Mouse (Mus musculus) limb, embryonic 12.5 days (tissue): Measurements from ENCODE around the gene Pde4d. TPM values are rescaled to one million over a fixed set of nuclear protein-coding genes. Genes with fewer than 3 reads are reported as not detected.

Experiments used
- ATAC-seq: fragments of 200-750 bp; cut with Nextera tagmentation; 2 replicates; pipeline ENCODE4 v1.8.0; 2017; ENCODE audit warnings: low read depth, moderate TSS enrichment; ENCODE audit not compliant: insufficient number of reproducible peaks, insufficient read depth, low FRiP score, low TSS enrichment
- H3K27ac ChIP-seq: fragments of 300-500 bp; sonication (generic); 2 replicates; pipeline ENCODE4 v1.5.1; 2016; ENCODE audit warnings: mild to moderate bottlenecking, moderate library complexity
- H3K27me3 ChIP-seq: fragments of 300-500 bp; sonication (generic); 2 replicates; pipeline ENCODE4 v1.6.1; 2016; ENCODE audit warnings: mild to moderate bottlenecking, moderate library complexity
- H3K36me3 ChIP-seq: fragments of 300-500 bp; sonication (generic); 2 replicates; pipeline ENCODE4 v1.6.1; 2016; ENCODE audit warnings: mild to moderate bottlenecking, moderate library complexity
- H3K4me1 ChIP-seq: fragments of 300-500 bp; sonication (generic); replicated peaks from 2 replicates; pipeline ENCODE4 v1.6.1; 2016
- H3K4me2 ChIP-seq: fragments of 300-500 bp; sonication (generic); 2 replicates; pipeline ENCODE4 v1.6.1; 2016; ENCODE audit warnings: mild to moderate bottlenecking, moderate library complexity
- H3K4me3 ChIP-seq: fragments of 300-500 bp; sonication (generic); replicated peaks from 2 replicates; pipeline ENCODE4 v1.5.1; 2016; ENCODE audit warnings: mild to moderate bottlenecking
- H3K9ac ChIP-seq: fragments of 300-500 bp; sonication (generic); replicated peaks from 2 replicates; pipeline ENCODE4 v1.6.1; 2016; ENCODE audit warnings: mild to moderate bottlenecking, moderate library complexity
- H3K9me3 ChIP-seq: fragments of 300-500 bp; sonication (generic); 2 replicates; pipeline ENCODE4 v1.6.1; 2016; ENCODE audit warnings: mild to moderate bottlenecking, moderate library complexity
- WGBS: fragments of 180-500 bp; shearing (Covaris S2); methylation state at CpG from one replicate; pipeline ENCODE4 v1.1.7; 2016; 5-methylcytosine and 5-hydroxymethylcytosine counted together
- microRNA counts: library from miRNA; unstranded; fragments of <30 nt; microRNA quantifications from one replicate; lab custom pipeline; 2017
- microRNA-seq: library from miRNA; unstranded; fragments of <30 nt; microRNA quantifications from one replicate; pipeline ENCODE4, GENCODE M21; 2017
- polyA plus RNA-seq: library from polyadenylated mRNA; unstranded; fragments of >200 nt; fragmentation: Nextera tagmentation; extraction: Ambion mirVana; gene quantifications from 2 replicates; pipeline ENCODE4 v1.2.1, GENCODE M21; 2016

Gene Pde4d
- polyA plus RNA-seq, 1 experiment from 2014 or later, result 23.7 TPM

DNA sequence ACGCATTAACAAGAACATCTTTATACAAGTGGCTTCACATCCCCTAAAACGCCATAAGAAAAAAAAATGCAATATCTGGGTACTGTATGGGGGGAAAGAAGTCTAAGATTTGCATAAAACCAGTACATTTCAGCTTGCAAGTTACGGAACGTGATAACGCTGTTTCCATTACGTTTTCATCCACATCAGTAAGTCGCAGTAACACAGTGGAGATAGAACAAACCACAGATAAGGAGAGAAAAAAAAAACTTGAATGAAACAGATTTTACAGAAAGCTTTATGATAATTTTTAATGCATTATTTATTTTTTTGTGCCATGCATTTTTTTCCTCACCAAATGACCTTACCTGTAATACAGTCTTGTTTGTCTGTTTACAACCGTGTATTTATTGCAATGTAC, 1504.4 kb downstream of the Pde4d start:
- H3K27ac ChIP-seq, result no peak overlapping the region
- H3K9me3 ChIP-seq, result no peaks in the 10 kb centered on the region
- WGBS, result 96% methylated on average over 8 of the region's 8 CpGs
- no peak overlapping the region for H3K4me2 ChIP-seq
- H3K9ac ChIP-seq, result no peak overlapping the region
- peaks cover 7% of the 10 kb centered on the region; the same call in 1 of the 2 replicates for H3K4me1 ChIP-seq
- peaks cover 44% of the 10 kb centered on the region for H3K36me3 ChIP-seq
- ATAC-seq, result no peak
- H3K4me3 ChIP-seq, result no peak overlapping the region
- no peaks in the 10 kb centered on the region for H3K27me3 ChIP-seq

DNA sequence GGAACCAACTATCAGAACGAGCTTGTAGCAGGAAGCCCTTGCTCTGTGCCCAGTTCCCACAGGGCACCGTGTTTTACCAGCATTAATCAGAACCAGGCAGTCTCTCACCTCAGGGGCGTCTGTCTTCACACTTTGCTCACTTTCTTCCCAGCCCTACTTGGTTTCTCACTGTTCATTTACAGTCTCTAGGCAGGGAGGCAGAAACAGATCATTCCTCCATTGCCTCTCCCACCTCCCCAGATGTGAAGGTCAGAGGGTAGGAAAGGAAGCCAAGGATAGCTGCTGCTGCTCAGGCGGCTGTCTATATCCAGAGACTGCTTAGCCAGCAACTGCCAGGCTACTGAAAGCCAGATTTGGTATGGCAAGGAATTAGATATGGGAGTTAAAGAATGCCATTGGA, 1508.2 kb downstream of the Pde4d start:
- H3K9me3 ChIP-seq, result no peaks in the 10 kb centered on the region
- no peak overlapping the region for H3K4me3 ChIP-seq
- H3K36me3 ChIP-seq, result peaks cover 10% of the 10 kb centered on the region
- no peak for ATAC-seq
- 0 out of 2 replicates have a peak overlapping the region, but pooled peaks have one; percentile 29 for H3K27ac ChIP-seq
- no peaks in the 10 kb centered on the region for H3K27me3 ChIP-seq
- no peak overlapping the region for H3K4me2 ChIP-seq
- H3K4me1 ChIP-seq, result peaks cover 7% of the 10 kb centered on the region; the same call in 1 of the 2 replicates
- 24% methylated on average over 4 of the region's 4 CpGs for WGBS
- H3K9ac ChIP-seq, result no peak overlapping the region

DNA sequence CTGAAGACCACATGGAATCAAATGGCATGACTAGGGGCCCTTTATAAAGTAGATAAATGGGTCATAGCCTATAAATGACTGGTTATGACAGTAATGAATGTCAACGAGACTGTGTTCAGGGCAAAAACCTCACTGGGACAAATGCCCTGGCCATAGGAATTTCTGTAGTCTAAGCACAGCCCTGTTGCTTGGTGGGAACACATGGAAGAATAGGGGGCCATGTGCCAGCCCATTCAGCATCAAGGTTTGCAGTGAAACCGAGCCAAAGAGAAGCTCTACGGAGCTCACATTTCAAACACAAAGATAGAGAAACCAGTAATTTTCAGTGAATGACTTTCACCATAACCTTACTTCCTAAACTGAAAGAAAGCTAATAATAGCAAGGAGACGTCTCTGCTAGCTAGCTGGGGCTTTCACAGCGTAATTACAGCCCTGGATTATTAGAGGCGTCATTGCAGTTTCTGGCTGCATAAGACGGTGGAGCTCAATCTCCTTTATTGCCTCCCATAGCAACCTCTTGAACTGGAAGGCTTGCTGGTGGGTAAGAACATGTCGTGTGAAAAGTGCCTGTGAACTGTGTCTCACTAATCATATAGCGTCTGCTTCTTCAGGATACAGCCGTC, 1533.2 kb downstream of the Pde4d start:
- Histone ChIP-seq H3K27me3 (peaks cover 3% of the 10 kb centered on the region; the same call in 1 of the 2 replicates), H3K27ac (no peak overlapping the region), H3K9ac (no peak overlapping the region), H3K36me3 (no peaks in the 10 kb centered on the region), H3K9me3 (no peaks in the 10 kb centered on the region), H3K4me2 (no peak overlapping the region), H3K4me1 (peaks cover 15% of the 10 kb centered on the region; the same call in 1 of the 2 replicates), H3K4me3 (no peak overlapping the region)
- 42% methylated on average over 10 of the region's 10 CpGs for WGBS
- ATAC-seq, result no peak

DNA sequence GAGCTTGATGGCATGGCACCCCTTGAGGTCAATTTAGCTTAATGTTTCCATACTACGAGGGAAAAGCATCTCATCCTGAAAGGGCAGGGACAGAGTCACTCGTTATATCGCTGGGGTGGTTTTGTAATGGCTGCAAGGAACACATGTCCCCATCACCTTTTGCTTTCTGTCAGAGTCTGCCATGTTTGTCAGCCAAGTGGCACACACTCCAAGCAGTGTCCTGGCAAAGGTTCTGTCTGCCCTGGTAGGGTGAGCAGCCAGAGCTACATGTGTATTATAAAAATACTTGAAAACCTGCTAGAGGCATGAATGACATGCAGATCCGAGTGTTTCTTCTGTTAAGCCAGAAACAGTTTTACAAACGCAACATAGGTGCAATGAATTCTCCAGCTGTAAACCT, 1535.7 kb downstream of the Pde4d start:
- Histone ChIP-seq H3K27me3 (peaks cover 3% of the 10 kb centered on the region; the same call in 1 of the 2 replicates), H3K4me3 (no peak overlapping the region), H3K4me1 (peaks cover 15% of the 10 kb centered on the region; the same call in 1 of the 2 replicates), H3K9me3 (no peaks in the 10 kb centered on the region), H3K27ac (no peak overlapping the region), H3K36me3 (no peaks in the 10 kb centered on the region), H3K9ac (no peak overlapping the region), H3K4me2 (no peak overlapping the region)
- WGBS, result 69% methylated on average over 5 of the region's 5 CpGs
- ATAC-seq, result no peak

DNA sequence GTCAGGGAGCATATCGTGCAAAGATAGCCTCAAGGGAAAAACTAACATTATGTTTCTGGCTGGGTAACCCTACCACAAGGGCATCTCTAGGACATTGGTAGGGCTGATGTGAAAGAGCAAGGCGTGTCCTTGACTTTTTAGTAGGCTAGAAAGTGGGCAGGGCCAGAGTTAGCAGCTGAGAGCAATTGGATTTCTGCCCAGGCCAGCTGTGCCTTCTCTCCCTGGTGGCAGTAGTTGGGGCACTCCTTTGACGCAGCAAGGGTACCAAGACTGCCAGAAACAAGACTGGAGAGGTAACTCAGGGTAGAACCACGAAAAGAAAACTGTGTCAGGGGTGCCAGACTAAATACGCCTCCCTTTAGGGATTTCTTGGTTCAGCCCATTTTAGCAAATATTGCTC, 1536.1 kb downstream of the Pde4d start:
- H3K4me1 ChIP-seq, result peaks cover 15% of the 10 kb centered on the region; the same call in 1 of the 2 replicates
- no peak overlapping the region for H3K27ac ChIP-seq
- 66% methylated on average over 5 of the region's 5 CpGs for WGBS
- no peak for ATAC-seq
- no peak overlapping the region for H3K4me2 ChIP-seq
- H3K9me3 ChIP-seq, result no peaks in the 10 kb centered on the region
- no peak overlapping the region for H3K9ac ChIP-seq
- H3K4me3 ChIP-seq, result no peak overlapping the region
- H3K36me3 ChIP-seq, result no peaks in the 10 kb centered on the region
- H3K27me3 ChIP-seq, result peaks cover 3% of the 10 kb centered on the region; the same call in 1 of the 2 replicates

DNA sequence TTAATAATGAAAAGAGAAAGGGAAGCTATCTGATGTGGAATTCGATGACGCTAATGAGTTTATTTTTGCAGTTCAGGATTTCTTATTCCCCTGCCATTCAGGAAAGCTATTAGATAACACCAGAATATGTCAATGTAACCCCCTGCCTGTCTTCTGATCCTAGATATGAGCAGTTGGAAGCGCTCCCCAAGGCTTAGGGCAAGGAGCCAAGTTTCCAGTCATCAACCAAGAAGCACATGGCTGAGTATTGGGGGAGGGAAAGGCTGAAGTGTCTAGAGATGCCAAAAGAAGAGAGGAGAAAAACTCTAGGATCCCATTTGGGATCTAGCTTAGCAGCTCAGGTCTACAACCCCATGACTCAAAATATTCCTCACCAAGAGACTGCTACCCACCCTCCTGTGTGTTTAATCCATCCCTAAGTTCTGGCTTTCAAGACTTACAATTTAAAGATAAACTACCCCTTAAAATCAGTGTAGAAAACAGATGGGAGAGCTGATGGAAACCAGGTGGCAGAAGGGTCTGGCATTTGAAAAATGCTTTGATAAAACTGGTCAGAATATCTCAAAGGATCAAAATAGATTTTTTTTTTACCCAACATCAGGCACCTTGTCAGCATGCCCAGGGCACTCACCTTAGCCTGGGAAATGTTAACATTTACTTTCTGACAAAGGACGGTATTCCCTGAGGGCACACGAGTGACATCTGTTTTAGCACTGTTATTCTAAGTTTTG, 1543.2 kb downstream of the Pde4d start:
- Histone ChIP-seq H3K4me1 (peaks cover 35% of the 10 kb centered on the region), H3K9ac (no peak overlapping the region), H3K36me3 (no peaks in the 10 kb centered on the region), H3K27me3 (no peaks in the 10 kb centered on the region), H3K4me3 (no peak overlapping the region), H3K4me2 (no peak overlapping the region), H3K27ac (peak overlapping the region; percentile 73; the same call in 1 of the 2 replicates), H3K9me3 (no peaks in the 10 kb centered on the region)
- ATAC-seq, result peak; percentile 64; the same call in 1 of the 2 replicates
- WGBS, result 47% methylated on average over 5 of the region's 5 CpGs

DNA sequence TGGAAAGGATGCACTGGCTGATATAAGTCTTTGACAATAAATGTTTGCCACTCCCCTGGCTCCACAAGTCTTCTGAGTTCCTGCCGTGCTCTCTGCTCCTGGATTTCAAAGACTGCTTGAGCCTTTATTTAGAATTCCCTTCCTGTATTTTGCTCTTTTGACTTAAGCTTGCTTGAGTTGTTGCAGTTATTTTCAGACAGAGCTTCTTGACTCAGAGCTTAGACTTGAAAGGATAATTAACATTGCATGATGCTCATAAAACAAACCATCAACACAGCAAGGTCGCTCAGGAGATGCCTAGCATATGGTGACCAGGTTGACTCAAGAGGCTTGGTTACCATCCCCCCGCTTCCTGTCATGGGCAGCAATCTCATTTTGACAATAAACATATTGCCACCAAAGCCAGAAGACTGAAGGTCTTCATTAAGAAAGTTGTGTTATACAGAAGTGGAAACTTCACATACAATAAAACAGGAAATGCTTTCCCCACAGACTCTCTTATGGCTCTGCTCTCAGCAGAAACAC, 1544.6 kb downstream of the Pde4d start:
- Histone ChIP-seq H3K9ac (no peak overlapping the region), H3K4me2 (no peak overlapping the region), H3K36me3 (no peaks in the 10 kb centered on the region), H3K4me1 (peaks cover 35% of the 10 kb centered on the region), H3K27ac (peak overlapping the region; percentile 73), H3K4me3 (no peak overlapping the region), H3K27me3 (no peaks in the 10 kb centered on the region), H3K9me3 (no peaks in the 10 kb centered on the region)
- no peak for ATAC-seq
- WGBS, result 9% methylated on average over 3 of the region's 3 CpGs

DNA sequence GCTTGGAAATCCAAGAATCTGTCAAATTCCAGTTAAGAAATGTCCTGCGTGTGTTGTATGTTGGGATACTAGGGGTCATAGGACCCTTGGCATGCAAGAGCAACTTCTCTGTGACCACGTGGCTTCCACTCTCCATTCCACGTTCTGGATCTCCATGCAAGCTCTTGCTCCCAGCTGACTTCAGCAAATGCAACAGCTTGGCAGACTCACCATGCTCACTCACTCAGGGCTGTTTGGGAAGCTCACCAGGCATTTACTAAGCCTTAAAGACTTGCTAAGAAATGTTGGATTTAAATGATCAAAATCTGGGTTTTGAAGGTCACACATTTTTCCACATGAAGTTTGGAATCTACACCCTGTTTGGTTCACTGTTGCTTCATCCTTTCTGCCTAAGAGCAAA, 1552.3 kb downstream of the Pde4d start:
- Histone ChIP-seq H3K4me2 (no peak overlapping the region), H3K4me3 (no peak overlapping the region), H3K9me3 (no peaks in the 10 kb centered on the region), H3K36me3 (no peaks in the 10 kb centered on the region), H3K27me3 (peaks cover 7% of the 10 kb centered on the region; the same call in 1 of the 2 replicates), H3K9ac (no peak overlapping the region), H3K27ac (no peak overlapping the region), H3K4me1 (peaks cover 10% of the 10 kb centered on the region; the same call in 1 of the 2 replicates)
- no peak for ATAC-seq
- 90% methylated on average over 3 of the region's 3 CpGs for WGBS

MicroRNAs within 50 kb of the gene (microRNA counts, 519-probe panel; counts per million panel counts)
- microRNA mmu-miR-1904 (lab: Ali Mortazavi, UCI) (not detected), microRNA mmu-miR-582-3p (lab: Ali Mortazavi, UCI) (not detected), microRNA mmu-miR-582-5p (lab: Ali Mortazavi, UCI) (1,273 counts per million, percentile 3 among the panel's probes with 10 or more counts)

Small RNAs within 50 kb of the gene (microRNA-seq; reads per million reads assigned to microRNA genes)
- gene Mir1904 (not detected), gene Mir582 (44.4 reads per million, percentile 42 among the genes with 10 or more reads in this experiment)

Other genes with a start within 250 kb of the Pde4d start
- 0.98 and 1.3 TPM in 2 replicates for gene Elovl7, start 235.5 kb upstream of the Pde4d start, polyA plus RNA-seq
- gene Depdc1b, start 133.6 kb upstream of the Pde4d start, polyA plus RNA-seq, result 15.5 and 18.9 TPM in 2 replicates